Mouse (Mus musculus) lung, postnatal 25 days (tissue): ENCODE results near the gene Ddx3x.
"Not testable (repeated sequence)": the region's sequence is repeated elsewhere in the genome, so short reads cannot be mapped to it uniquely, and the experiment has no call there.

Source experiments
- DNase-seq: peaks from one replicate; pipeline ENCODE4 v3.0.0; 2022; ENCODE audit warnings: low spot score

Gene Ddx3x

GRCm38 (mm10) chrX:13281329-13282088, 739 bp downstream of the Ddx3x start:
- DNase-seq = peak; percentile 76

- DNase-seq = no peak
Observed at GRCm38 (mm10) chrX:13282089-13282850, 1.5 kb downstream of the Ddx3x start.

GRCm38 (mm10) chrX:13285772-13286171, 5.0 kb downstream of the Ddx3x start:
- DNase-seq = no peak

- DNase-seq = no peak
Observed at GRCm38 (mm10) chrX:13294505-13295228, 13.9 kb downstream of the Ddx3x start.

- DNase-seq = no peak
Observed at GRCm38 (mm10) chrX:13295229-13295571, 14.4 kb downstream of the Ddx3x start.

- DNase-seq = not testable (repeated sequence)
Observed at GRCm38 (mm10) chrX:13296241-13296640, 15.5 kb downstream of the Ddx3x start.

GRCm38 (mm10) chrX:13306190-13306589, 25.4 kb downstream of the Ddx3x start:
- peak; percentile 29 for DNase-seq

- peak; percentile 55 for DNase-seq
Observed at GRCm38 (mm10) chrX:13311396-13311795, 30.6 kb downstream of the Ddx3x start.

GRCm38 (mm10) chrX:13329611-13330010, 48.8 kb downstream of the Ddx3x start:
- no peak for DNase-seq
